Mouse (Mus musculus) stomach, postnatal 0 days (tissue): ENCODE measurements at regions not wholly inside any gene's neighbourhood (a gene's known extent, or its start where the extent isn't known, plus 50 kb on each side); places are given as distances from the start of the nearest gene placed in this dataset.

ENCODE experiments used
- CTCF ChIP-seq: IDR thresholded peaks from 2 replicates; pipeline ENCODE4 v1.5.1; 2016; ENCODE audit warnings: antibody characterized with exemption, low read depth, mild to moderate bottlenecking, moderate library complexity
- EP300 ChIP-seq: optimal IDR thresholded peaks from 2 replicates; pipeline ENCODE3; 2016; ENCODE audit warnings: antibody characterized with exemption

GRCm38 (mm10) chr12:16349310-16349709 lies 261.5 kb downstream of the Lpin1 start:
- TF ChIP-seq CTCF, result no peak
- TF ChIP-seq EP300, result no peak
